Mouse (Mus musculus): ENCODE measurements around the gene Neurog2. TPM values are rescaled to one million over a fixed set of nuclear protein-coding genes. Genes with fewer than 3 reads are reported as not detected.

The Neurog2 gene
- polyA plus RNA-seq, 1 experiment from 2014 or later, result not detected

GRCm38 (mm10) chr3:127640762-127641700, 8.1 kb downstream of the Neurog2 start:
- no peak overlapping the region for H3K4me3 ChIP-seq (ENCODE audit: low read length)

GRCm38 (mm10) chr3:127642211-127642610, 9.3 kb downstream of the Neurog2 start:
- no peak for ATAC-seq
- 6% methylated on average over 5 of the region's 5 CpGs for WGBS
- H3K9me3 ChIP-seq (ENCODE audit: control insufficient read depth, low read length), result no peaks in the 10 kb centered on the region
- no peak overlapping the region for H3K4me2 ChIP-seq (ENCODE audit: low read depth, low read length)
- peaks cover 68% of the 10 kb centered on the region for H3K27me3 ChIP-seq (replicated peaks; ENCODE audit: control insufficient read depth, insufficient read depth, low read length)
- H3K4me1 ChIP-seq (ENCODE audit: control insufficient read depth, insufficient read depth, low read length), result 0 out of 2 replicates have a peak, but pooled peaks cover 4% of the 10 kb centered on the region
- H3K4me3 ChIP-seq (ENCODE audit: low read length), result no peak overlapping the region
- no peak overlapping the region for H3K27ac ChIP-seq (ENCODE audit: low read length)
- H3K9ac ChIP-seq (ENCODE audit: low read depth, low read length), result no peak overlapping the region
- H3K36me3 ChIP-seq (ENCODE audit: control insufficient read depth, insufficient read depth, low read length), result no peaks in the 10 kb centered on the region

More at GRCm38 (mm10) chr3:127640762-127641700, 8.1 kb downstream of the Neurog2 start:
- no peak overlapping the region for H3K27ac ChIP-seq (ENCODE audit: low read length)
- ATAC-seq, result peak; percentile 33
- peak overlapping the region; percentile 1; the same call in 1 of the 2 replicates for H3K4me2 ChIP-seq (ENCODE audit: low read depth, low read length)
- 2% methylated on average over 37 of the region's 37 CpGs for WGBS
- 0 out of 2 replicates have a peak, but pooled peaks cover 4% of the 10 kb centered on the region for H3K4me1 ChIP-seq (ENCODE audit: control insufficient read depth, insufficient read depth, low read length)
- peaks cover 71% of the 10 kb centered on the region for H3K27me3 ChIP-seq (replicated peaks; ENCODE audit: control insufficient read depth, insufficient read depth, low read length)
- no peak overlapping the region for H3K9ac ChIP-seq (ENCODE audit: low read depth, low read length)
- no peaks in the 10 kb centered on the region for H3K9me3 ChIP-seq (ENCODE audit: control insufficient read depth, low read length)
- H3K36me3 ChIP-seq (ENCODE audit: control insufficient read depth, insufficient read depth, low read length), result no peaks in the 10 kb centered on the region

GRCm38 (mm10) chr3:127646156-127646825, 13.4 kb downstream of the Neurog2 start:
- H3K27me3 ChIP-seq (replicated peaks; ENCODE audit: control insufficient read depth, insufficient read depth, low read length), result peaks cover 31% of the 10 kb centered on the region
- 52% methylated on average over 18 of the region's 18 CpGs for whole genome bisulfite sequencing
- H3K9ac ChIP-seq (ENCODE audit: low read depth, low read length), result no peak overlapping the region
- H3K4me1 ChIP-seq (ENCODE audit: control insufficient read depth, insufficient read depth, low read length), result no peaks in the 10 kb centered on the region
- no peaks in the 10 kb centered on the region for H3K9me3 ChIP-seq (ENCODE audit: control insufficient read depth, low read length)
- H3K36me3 ChIP-seq (ENCODE audit: control insufficient read depth, insufficient read depth, low read length), result no peaks in the 10 kb centered on the region
- H3K27ac ChIP-seq (ENCODE audit: low read length), result no peak overlapping the region
- no peak for ATAC-seq
- no peak overlapping the region for H3K4me2 ChIP-seq (ENCODE audit: low read depth, low read length)
- no peak overlapping the region for H3K4me3 ChIP-seq (ENCODE audit: low read length)

GRCm38 (mm10) chr3:127651742-127652653, 19.1 kb downstream of the Neurog2 start:
- peaks cover under 1% of the 10 kb centered on the region; the same call in 1 of the 2 replicates for H3K27me3 ChIP-seq (replicated peaks; ENCODE audit: control insufficient read depth, insufficient read depth, low read length)
- H3K9me3 ChIP-seq (ENCODE audit: control insufficient read depth, low read length), result no peaks in the 10 kb centered on the region
- no peaks in the 10 kb centered on the region for H3K4me1 ChIP-seq (ENCODE audit: control insufficient read depth, insufficient read depth, low read length)
- H3K36me3 ChIP-seq (ENCODE audit: control insufficient read depth, insufficient read depth, low read length), result no peaks in the 10 kb centered on the region
- no peak for ATAC-seq
- H3K4me3 ChIP-seq (ENCODE audit: low read length), result no peak overlapping the region
- H3K4me2 ChIP-seq (ENCODE audit: low read depth, low read length), result no peak overlapping the region
- no peak overlapping the region for H3K9ac ChIP-seq (ENCODE audit: low read depth, low read length)
- no peak overlapping the region for H3K27ac ChIP-seq (ENCODE audit: low read length)
- 59% methylated on average over 7 of the region's 7 CpGs for WGBS

- 78% methylated on average over 7 of the region's 7 CpGs for WGBS
- H3K4me2 ChIP-seq (ENCODE audit: low read depth, low read length), result no peak overlapping the region
- ATAC-seq, result no peak
Measured at GRCm38 (mm10) chr3:127660712-127661111, 27.8 kb downstream of the Neurog2 start.

GRCm38 (mm10) chr3:127661646-127662531, 29.0 kb downstream of the Neurog2 start:
- Histone ChIP-seq H3K4me2 (ENCODE audit: low read depth, low read length) (no peak overlapping the region), H3K4me1 (ENCODE audit: control insufficient read depth, insufficient read depth, low read length) (no peaks in the 10 kb centered on the region), H3K9me3 (ENCODE audit: control insufficient read depth, low read length) (no peaks in the 10 kb centered on the region), H3K27me3 (replicated peaks; ENCODE audit: control insufficient read depth, insufficient read depth, low read length) (no peaks in the 10 kb centered on the region), H3K4me3 (ENCODE audit: low read length) (no peak overlapping the region), H3K36me3 (ENCODE audit: control insufficient read depth, insufficient read depth, low read length) (no peaks in the 10 kb centered on the region), H3K9ac (ENCODE audit: low read depth, low read length) (no peak overlapping the region), H3K27ac (ENCODE audit: low read length) (no peak overlapping the region)
- ATAC-seq, result no peak
- WGBS, result 69% methylated on average over 22 of the region's 22 CpGs

More at GRCm38 (mm10) chr3:127660712-127661111, 27.8 kb downstream of the Neurog2 start:
- H3K27me3 ChIP-seq (replicated peaks; ENCODE audit: control insufficient read depth, insufficient read depth, low read length), result no peaks in the 10 kb centered on the region
- no peak overlapping the region for H3K4me3 ChIP-seq (ENCODE audit: low read length)
- H3K36me3 ChIP-seq (ENCODE audit: control insufficient read depth, insufficient read depth, low read length), result no peaks in the 10 kb centered on the region
- no peaks in the 10 kb centered on the region for H3K9me3 ChIP-seq (ENCODE audit: control insufficient read depth, low read length)
- no peak overlapping the region for H3K9ac ChIP-seq (ENCODE audit: low read depth, low read length)
- H3K27ac ChIP-seq (ENCODE audit: low read length), result no peak overlapping the region
- H3K4me1 ChIP-seq (ENCODE audit: control insufficient read depth, insufficient read depth, low read length), result no peaks in the 10 kb centered on the region

GRCm38 (mm10) chr3:127679703-127680102, 46.8 kb downstream of the Neurog2 start:
- no peaks in the 10 kb centered on the region for H3K27me3 ChIP-seq (replicated peaks; ENCODE audit: control insufficient read depth, insufficient read depth, low read length)
- WGBS, result 87% methylated on average over 15 of the region's 15 CpGs

More at GRCm38 (mm10) chr3:127679703-127680102, 46.8 kb downstream of the Neurog2 start:
- Histone ChIP-seq H3K36me3 (ENCODE audit: control insufficient read depth, insufficient read depth, low read length) (no peaks in the 10 kb centered on the region), H3K4me1 (ENCODE audit: control insufficient read depth, insufficient read depth, low read length) (no peaks in the 10 kb centered on the region), H3K4me2 (ENCODE audit: low read depth, low read length) (no peak overlapping the region), H3K27ac (ENCODE audit: low read length) (no peak overlapping the region), H3K9me3 (ENCODE audit: control insufficient read depth, low read length) (no peaks in the 10 kb centered on the region), H3K9ac (ENCODE audit: low read depth, low read length) (no peak overlapping the region), H3K4me3 (ENCODE audit: low read length) (no peak overlapping the region)
- ATAC-seq, result no peak

All from intestine, embryonic 16.5 days (tissue).